Mouse (Mus musculus) layer of hippocampus, adult 8-10 months (tissue): ENCODE measurements around the gene Fryl. TPM values are rescaled to one million over a fixed set of nuclear protein-coding genes. Genes with fewer than 3 reads are reported as not detected.

Source experiments
- DNase-seq, 2 experiments: peaks; one replicate each; pipeline ENCODE4 v3.0.0; 2022; ENCODE audit warnings: low spot score in 2 of 2
- total RNA-seq, 4 experiments: library from RNA; stranded (reverse); gene quantifications; 2 replicates each; pipeline ENCODE4 v1.2.4; 2022

The Fryl gene
- total RNA-seq, 4 experiments from 2014 or later = 72.2 to 96.1 (median 73.9) TPM

- DNase-seq = no peak
These were observed 141.5 kb downstream of the Fryl start for GRCm38 (mm10) chr5:73114878-73115277.

GRCm38 (mm10) chr5:73112331-73112730 lies 144.1 kb downstream of the Fryl start:
- no peak for DNase-seq

GRCm38 (mm10) chr5:73103657-73104056 lies 152.8 kb downstream of the Fryl start:
- DNase-seq = no peak

GRCm38 (mm10) chr5:73102342-73102989 lies 154.0 kb downstream of the Fryl start:
- no peak for DNase-seq

- DNase-seq = no peak
These were observed 164.2 kb downstream of the Fryl start for GRCm38 (mm10) chr5:73092236-73092635.

GRCm38 (mm10) chr5:73089158-73089557 lies 167.3 kb downstream of the Fryl start:
- no peak for DNase-seq

- DNase-seq = no peak
These were observed 174.9 kb downstream of the Fryl start for GRCm38 (mm10) chr5:73081496-73081895.

GRCm38 (mm10) chr5:73079801-73080200 lies 176.6 kb downstream of the Fryl start:
- DNase-seq = no peak

GRCm38 (mm10) chr5:73071319-73071718 lies 185.1 kb downstream of the Fryl start:
- DNase-seq = peak; percentile 64 to 75

- DNase-seq = no peak
These were observed 189.5 kb downstream of the Fryl start for GRCm38 (mm10) chr5:73066946-73067345.

GRCm38 (mm10) chr5:73063768-73064669 lies 192.4 kb downstream of the Fryl start:
- DNase-seq = no peak

- DNase-seq = peak in 1 of 2 experiments; percentile 38
These were observed 194.8 kb downstream of the Fryl start for GRCm38 (mm10) chr5:73061506-73062155.

GRCm38 (mm10) chr5:73056937-73057336 lies 199.5 kb downstream of the Fryl start:
- no peak for DNase-seq

GRCm38 (mm10) chr5:73056457-73056856 lies 200.0 kb downstream of the Fryl start:
- no peak for DNase-seq

GRCm38 (mm10) chr5:73053933-73054332 lies 202.5 kb downstream of the Fryl start:
- no peak for DNase-seq

- DNase-seq = no peak
These were observed 208.7 kb downstream of the Fryl start for GRCm38 (mm10) chr5:73047651-73048245.

- DNase-seq = no peak
These were observed 212.4 kb downstream of the Fryl start for GRCm38 (mm10) chr5:73044055-73044454.

- no peak for DNase-seq
These were observed 223.9 kb downstream of the Fryl start for GRCm38 (mm10) chr5:73032481-73032880.

GRCm38 (mm10) chr5:73028646-73029045 lies 227.8 kb downstream of the Fryl start:
- no peak for DNase-seq

- DNase-seq = no peak
These were observed 232.6 kb downstream of the Fryl start for GRCm38 (mm10) chr5:73023801-73024200.

- DNase-seq = no peak
These were observed 241.7 kb downstream of the Fryl start for GRCm38 (mm10) chr5:73014745-73015144.
